Mouse (Mus musculus) limb, embryonic 13.5 days (tissue): Measurements from ENCODE around the gene Card6. TPM values are rescaled to one million over a fixed set of nuclear protein-coding genes. Genes with fewer than 3 reads are reported as not detected.

Experiments used
- ATAC-seq: fragments of 200-750 bp; cut with Nextera tagmentation; 2 replicates; pipeline ENCODE4 v1.8.0; 2017; ENCODE audit warnings: low read depth, moderate number of reproducible peaks, moderate TSS enrichment; ENCODE audit not compliant: low FRiP score
- H3K27ac ChIP-seq: fragments of 300-500 bp; sonication (generic); 2 replicates; pipeline ENCODE4 v1.5.1; 2015; ENCODE audit warnings: inconsistent platforms, mild to moderate bottlenecking, moderate library complexity
- H3K27me3 ChIP-seq: fragments of 300-500 bp; sonication (generic); 2 replicates; pipeline ENCODE4 v1.6.1; 2015; ENCODE audit warnings: mild to moderate bottlenecking, inconsistent platforms
- H3K36me3 ChIP-seq: fragments of 300-500 bp; sonication (generic); 2 replicates; pipeline ENCODE4 v1.6.1; 2015; ENCODE audit warnings: inconsistent platforms, mild to moderate bottlenecking, moderate library complexity
- H3K4me1 ChIP-seq: fragments of 300-500 bp; sonication (generic); 2 replicates; pipeline ENCODE4 v1.6.1; 2015; ENCODE audit warnings: inconsistent platforms
- H3K4me2 ChIP-seq: fragments of 300-500 bp; sonication (generic); replicated peaks from 2 replicates; pipeline ENCODE4 v1.6.1; 2015; ENCODE audit warnings: inconsistent platforms, mild to moderate bottlenecking, moderate library complexity
- H3K4me3 ChIP-seq: fragments of 300-500 bp; sonication (generic); 2 replicates; pipeline ENCODE4 v1.5.1; 2015; ENCODE audit warnings: moderate library complexity, mild to moderate bottlenecking, inconsistent platforms
- H3K9ac ChIP-seq: fragments of 300-500 bp; sonication (generic); 2 replicates; pipeline ENCODE4 v1.6.1; 2015; ENCODE audit warnings: mild to moderate bottlenecking, inconsistent platforms
- H3K9me3 ChIP-seq: fragments of 300-500 bp; sonication (generic); 2 replicates; pipeline ENCODE4 v1.6.1; 2016; ENCODE audit warnings: inconsistent platforms
- WGBS: fragments of 180-500 bp; shearing (Covaris S2); methylation state at CpG from one replicate; pipeline ENCODE4 v1.1.7; 2015; 5-methylcytosine and 5-hydroxymethylcytosine counted together
- polyA plus RNA-seq: library from polyadenylated mRNA; unstranded; fragments of >200 nt; fragmentation: Nextera tagmentation; extraction: Ambion mirVana; gene quantifications from 2 replicates; pipeline ENCODE4 v1.2.1, GENCODE M21; 2015

The Card6 gene
- polyA plus RNA-seq, 1 experiment from 2014 or later: 0.64 TPM

DNA sequence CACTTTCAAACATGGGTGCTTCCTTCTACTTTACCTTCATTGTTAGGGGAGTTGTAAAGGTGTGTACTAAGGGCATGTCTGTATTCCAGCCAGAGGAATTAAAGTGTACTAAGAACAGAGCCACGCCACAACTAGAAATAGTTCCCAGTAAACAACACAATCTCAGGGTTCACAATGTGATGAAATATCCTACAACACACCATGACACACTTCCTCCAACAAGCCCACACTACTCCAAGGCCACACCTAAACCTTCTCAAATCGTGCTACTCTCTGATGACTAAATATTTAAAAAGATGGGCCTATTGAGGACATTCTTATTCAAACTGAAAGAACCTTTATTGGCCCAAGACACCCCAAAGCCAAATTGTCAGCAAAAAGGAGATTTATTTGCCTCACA is 19.1 kb upstream of the Card6 start:
- Histone ChIP-seq H3K36me3 (peaks cover 18% of the 10 kb centered on the region), H3K4me2 (no peak overlapping the region), H3K9me3 (no peaks in the 10 kb centered on the region), H3K27ac (no peak overlapping the region), H3K4me3 (no peak overlapping the region), H3K4me1 (no peaks in the 10 kb centered on the region), H3K9ac (no peak overlapping the region), H3K27me3 (no peaks in the 10 kb centered on the region)
- WGBS: 86% methylated on average over 2 of the region's 2 CpGs
- ATAC-seq: no peak

DNA sequence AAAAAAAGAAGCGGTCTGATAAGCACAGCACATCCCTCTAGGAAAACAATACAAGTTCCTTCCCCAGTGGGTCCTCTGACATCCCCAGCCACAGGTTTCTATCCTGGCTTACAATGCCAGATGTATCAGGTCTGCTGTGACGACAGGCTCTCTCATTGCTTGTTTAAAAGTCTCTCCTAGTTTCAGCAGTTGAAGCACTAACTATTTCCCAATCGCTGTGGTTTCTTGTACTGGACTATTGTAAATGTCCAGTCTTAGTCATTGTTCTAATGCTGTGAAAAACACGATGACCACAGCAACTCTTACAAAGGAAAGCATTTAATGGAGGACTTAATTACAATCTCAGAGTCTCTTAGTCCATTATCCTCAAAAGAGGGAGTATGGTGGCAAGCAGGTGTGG is 18.1 kb upstream of the Card6 start:
- no peaks in the 10 kb centered on the region for H3K4me1 ChIP-seq
- H3K4me3 ChIP-seq: no peak overlapping the region
- no peak overlapping the region for H3K9ac ChIP-seq
- WGBS: 81% methylated on average over 4 of the region's 4 CpGs
- H3K36me3 ChIP-seq: peaks cover 28% of the 10 kb centered on the region
- no peaks in the 10 kb centered on the region for H3K27me3 ChIP-seq
- H3K27ac ChIP-seq: no peak overlapping the region
- no peak overlapping the region for H3K4me2 ChIP-seq
- H3K9me3 ChIP-seq: no peaks in the 10 kb centered on the region
- no peak for ATAC-seq

DNA sequence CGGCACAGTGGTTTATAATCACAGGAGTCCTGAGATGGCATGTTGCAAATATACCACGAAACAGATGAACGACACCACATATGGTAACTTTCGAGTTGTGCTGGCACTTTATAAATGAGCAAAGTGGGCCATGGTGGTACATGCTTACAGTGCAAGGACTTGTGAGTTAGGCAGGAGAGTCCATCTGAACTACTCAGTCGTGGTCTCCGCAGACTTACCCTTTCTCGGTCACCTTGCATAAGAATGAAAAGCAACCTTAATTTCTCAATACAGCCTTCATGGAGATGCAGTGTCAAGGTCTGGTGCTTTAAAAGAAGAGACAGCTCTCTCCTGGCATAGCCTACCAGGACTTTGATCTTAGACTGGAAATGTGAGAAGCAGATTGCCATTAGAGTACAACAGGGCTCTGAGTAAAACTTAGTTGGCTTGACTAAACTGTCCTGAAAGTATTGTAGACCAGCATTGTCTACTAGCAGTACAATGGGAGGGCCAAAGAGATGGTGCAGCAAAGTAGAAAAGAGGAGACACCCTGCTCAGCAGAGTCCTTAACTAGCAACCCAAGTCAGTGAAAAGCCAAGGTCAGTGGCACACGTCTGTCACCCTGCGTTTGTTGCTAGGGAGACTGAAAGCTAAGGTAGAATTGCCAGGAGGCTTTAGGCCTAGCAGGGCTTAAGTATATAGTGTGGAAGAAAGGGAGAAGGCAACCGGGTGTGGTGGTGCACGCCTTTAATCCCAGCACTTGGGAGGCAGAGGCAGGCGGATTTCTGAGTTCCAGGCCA is 13.4 kb upstream of the Card6 start:
- no peak for ATAC-seq
- H3K36me3 ChIP-seq: peaks cover 69% of the 10 kb centered on the region
- no peak overlapping the region for H3K4me3 ChIP-seq
- no peaks in the 10 kb centered on the region for H3K27me3 ChIP-seq
- peaks cover 12% of the 10 kb centered on the region for H3K4me1 ChIP-seq
- no peak overlapping the region for H3K9ac ChIP-seq
- WGBS: 85% methylated on average over 12 of the region's 12 CpGs
- H3K4me2 ChIP-seq: no peak overlapping the region
- no peaks in the 10 kb centered on the region for H3K9me3 ChIP-seq
- no peak overlapping the region for H3K27ac ChIP-seq

DNA sequence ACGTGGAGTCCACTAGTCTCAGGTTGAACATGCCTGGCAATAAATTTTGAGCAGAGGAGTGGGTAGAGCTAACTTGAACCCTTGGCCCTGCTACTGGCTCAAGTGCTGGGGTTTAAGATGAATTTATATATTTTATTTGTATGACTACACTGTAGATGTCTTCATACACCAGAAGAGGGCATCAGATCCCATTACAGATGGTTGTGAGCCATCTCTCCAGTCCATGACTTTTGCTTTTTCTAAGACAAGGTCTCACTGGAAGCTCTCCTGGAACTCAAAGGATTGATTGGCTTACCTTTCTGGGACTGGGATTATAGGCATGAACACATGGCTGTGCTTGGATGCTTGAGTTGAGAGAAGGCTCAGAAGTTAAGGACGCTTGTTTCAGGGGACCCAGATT is 11.4 kb upstream of the Card6 start:
- no peaks in the 10 kb centered on the region for H3K9me3 ChIP-seq
- no peak overlapping the region for H3K4me2 ChIP-seq
- H3K27ac ChIP-seq: no peak overlapping the region
- peaks cover 66% of the 10 kb centered on the region for H3K36me3 ChIP-seq
- ATAC-seq: no peak
- 90% methylated on average over 2 of the region's 2 CpGs for WGBS
- no peak overlapping the region for H3K9ac ChIP-seq
- H3K4me1 ChIP-seq: peaks cover 20% of the 10 kb centered on the region
- no peak overlapping the region for H3K4me3 ChIP-seq
- H3K27me3 ChIP-seq: no peaks in the 10 kb centered on the region

DNA sequence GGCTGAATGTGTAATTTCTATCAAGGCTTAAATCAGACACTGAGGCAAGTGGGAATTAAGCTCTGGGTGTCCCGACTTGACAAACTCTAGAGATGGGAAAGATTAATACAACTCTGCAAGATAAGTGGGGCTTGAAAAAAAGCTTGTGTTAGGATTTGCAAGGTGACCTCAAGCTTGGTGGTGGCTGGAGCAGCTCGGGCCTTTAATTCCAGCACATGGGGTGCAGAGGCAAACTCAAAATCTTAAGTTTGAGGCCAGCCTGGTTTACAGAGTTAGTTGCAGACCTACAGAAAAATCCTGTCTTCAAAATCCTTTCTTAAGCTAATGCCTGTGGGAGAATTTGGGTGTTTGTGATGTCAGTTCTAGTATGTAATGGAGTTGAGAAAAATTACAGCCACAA is 10.9 kb upstream of the Card6 start:
- no peak overlapping the region for H3K4me3 ChIP-seq

DNA sequence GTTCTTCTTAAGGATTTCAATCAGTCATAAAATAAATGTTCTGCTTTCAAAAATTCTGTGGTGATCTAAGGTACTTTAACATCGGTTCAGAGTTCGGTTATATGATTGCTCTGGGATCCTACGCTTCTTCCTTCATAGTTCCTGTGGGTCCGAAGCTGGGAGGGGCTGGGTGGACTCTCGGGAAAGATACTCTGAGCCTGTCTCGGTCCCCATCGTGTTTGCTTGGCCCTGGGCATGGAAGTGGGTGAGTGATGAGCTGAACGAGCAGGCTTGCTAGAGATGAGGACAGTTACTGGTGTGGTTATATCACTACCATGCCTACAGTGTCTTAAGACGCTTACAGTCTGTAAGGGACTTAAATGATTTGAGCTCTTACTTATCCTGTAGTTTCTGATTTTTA is 10.3 kb upstream of the Card6 start:
- H3K4me2 ChIP-seq: peak overlapping the region; percentile 5; the same call in 1 of the 2 replicates
- H3K27me3 ChIP-seq: no peaks in the 10 kb centered on the region
- H3K36me3 ChIP-seq: peaks cover 59% of the 10 kb centered on the region

More for the DNA sequence above, 10.9 kb upstream of the Card6 start:
- no peak overlapping the region for H3K9ac ChIP-seq
- H3K27ac ChIP-seq: no peak overlapping the region
- no peaks in the 10 kb centered on the region for H3K9me3 ChIP-seq
- H3K36me3 ChIP-seq: peaks cover 61% of the 10 kb centered on the region
- no peaks in the 10 kb centered on the region for H3K27me3 ChIP-seq
- no peak for ATAC-seq
- 90% methylated on average over 2 of the region's 2 CpGs for WGBS
- peaks cover 21% of the 10 kb centered on the region for H3K4me1 ChIP-seq
- no peak overlapping the region for H3K4me2 ChIP-seq

DNA sequence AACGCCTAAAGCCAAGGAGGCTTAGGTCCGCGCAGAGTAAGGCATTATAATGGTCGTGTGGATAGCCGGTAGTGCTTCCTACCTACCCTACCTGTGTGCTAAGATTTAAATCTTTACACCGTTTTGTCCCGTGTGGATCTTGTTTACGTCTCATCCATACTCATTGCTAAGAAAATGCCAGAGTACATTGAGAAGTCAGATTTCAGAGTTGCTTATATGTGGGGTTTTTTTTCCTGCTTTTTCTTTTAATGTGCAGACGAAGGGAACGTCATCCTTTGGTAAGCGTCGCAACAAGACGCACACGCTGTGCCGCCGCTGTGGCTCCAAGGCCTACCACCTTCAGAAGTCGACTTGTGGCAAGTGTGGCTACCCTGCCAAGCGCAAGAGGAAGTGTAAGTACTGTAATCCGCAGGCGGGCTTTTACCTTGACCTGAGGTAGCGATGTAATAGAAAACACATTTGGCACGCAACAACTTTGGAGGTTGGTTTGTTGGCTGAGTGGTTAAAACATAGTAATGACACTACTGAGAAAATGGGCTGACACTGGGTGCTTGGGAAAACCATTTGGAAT is 8.8 kb upstream of the Card6 start:
- Histone ChIP-seq H3K4me2 (peak overlapping the region; percentile 86), H3K27me3 (no peaks in the 10 kb centered on the region), H3K36me3 (peaks cover 48% of the 10 kb centered on the region), H3K27ac (peak overlapping the region; percentile 82), H3K4me1 (peaks cover 21% of the 10 kb centered on the region), H3K4me3 (peak overlapping the region; percentile 82), H3K9ac (peak overlapping the region; percentile 92), H3K9me3 (no peaks in the 10 kb centered on the region)
- no peak for ATAC-seq
- WGBS: 1% methylated on average over 22 of the region's 22 CpGs

More for the DNA sequence above, 10.3 kb upstream of the Card6 start:
- H3K9ac ChIP-seq: no peak overlapping the region
- no peak for ATAC-seq
- 89% methylated on average over 9 of the region's 9 CpGs for WGBS
- H3K27ac ChIP-seq: no peak overlapping the region
- H3K9me3 ChIP-seq: no peaks in the 10 kb centered on the region
- peaks cover 21% of the 10 kb centered on the region for H3K4me1 ChIP-seq
- no peak overlapping the region for H3K4me3 ChIP-seq

DNA sequence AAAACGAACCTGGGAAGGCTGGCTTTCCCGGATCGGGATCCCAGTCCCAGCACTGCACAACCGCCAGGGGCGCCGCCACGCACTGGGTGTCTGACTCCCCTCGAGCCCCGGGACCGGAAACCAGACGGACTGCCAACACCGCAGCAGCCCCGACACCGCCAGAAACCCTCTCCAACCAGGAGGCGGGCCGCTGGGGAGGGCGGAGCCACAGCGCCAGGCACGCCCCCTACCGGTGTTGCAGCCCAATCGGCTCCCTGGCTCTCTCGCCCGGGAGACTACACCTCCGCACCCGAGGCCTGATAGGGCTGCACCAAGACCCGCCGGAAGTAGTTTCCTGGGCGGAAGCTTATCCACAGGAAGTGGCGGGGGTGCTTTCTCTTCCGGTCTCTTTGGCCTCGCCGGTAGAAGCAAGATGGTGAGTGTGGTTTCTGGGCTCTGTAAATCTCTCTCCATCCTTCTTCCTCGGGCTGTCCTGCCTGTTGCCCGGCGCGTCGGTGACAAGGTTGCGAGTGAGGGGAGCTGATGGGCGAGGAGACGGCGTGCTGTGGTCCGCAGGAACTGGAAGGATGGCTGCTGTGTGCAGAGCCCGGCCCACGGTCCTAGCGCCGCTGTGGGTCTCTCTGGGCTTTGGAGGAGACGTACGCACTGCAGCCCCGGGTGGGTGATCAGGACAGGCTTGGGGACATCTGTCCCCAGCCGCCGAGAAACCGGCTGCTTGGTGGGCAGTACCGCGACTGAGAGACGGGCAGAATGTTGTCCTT is 8.1 kb upstream of the Card6 start, which contains the start of gene Rpl37:
TSS of gene Rpl37 (plus strand) at position 376 of the 761 bp plus-strand sequence.
- peak; percentile 98 for ATAC-seq
- Histone ChIP-seq H3K9ac (peak within 1 kb of the TSS; percentile 92), H3K36me3 (peaks cover 41% of the 10 kb centered on the region), H3K4me1 (peaks cover 21% of the 10 kb centered on the region), H3K27ac (peak within 1 kb of the TSS; percentile 95), H3K4me2 (peak within 1 kb of the TSS; percentile 86), H3K27me3 (no peaks in the 10 kb centered on the region), H3K9me3 (no peaks in the 10 kb centered on the region), H3K4me3 (peak within 1 kb of the TSS; percentile 82)
- WGBS: under 1% methylated on average over 55 of the region's 55 CpGs

DNA sequence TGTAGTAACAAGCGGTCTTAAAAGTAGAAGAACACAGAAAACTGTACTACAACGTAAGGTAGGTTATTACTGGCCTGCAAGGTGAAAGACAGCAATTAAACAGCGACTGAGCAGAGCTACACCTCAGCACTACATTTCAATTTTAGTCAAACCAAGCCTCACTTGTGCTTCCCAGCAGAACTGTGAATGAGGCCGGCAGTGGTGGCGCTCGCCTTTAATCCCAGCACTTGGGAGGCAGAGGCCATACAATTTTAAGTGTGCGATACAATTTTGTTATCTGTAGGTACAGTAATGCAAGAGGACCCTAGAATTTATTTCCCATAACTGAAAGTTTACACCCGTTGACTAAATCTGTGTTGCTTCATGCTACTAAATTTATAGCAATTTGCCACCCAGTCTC is 6.8 kb upstream of the Card6 start:
- Histone ChIP-seq H3K27me3 (no peaks in the 10 kb centered on the region), H3K4me3 (peak overlapping the region; percentile 82), H3K36me3 (peaks cover 28% of the 10 kb centered on the region), H3K9ac (peak overlapping the region; percentile 75), H3K4me2 (peak overlapping the region; percentile 86), H3K27ac (peak overlapping the region; percentile 95), H3K9me3 (no peaks in the 10 kb centered on the region), H3K4me1 (peaks cover 21% of the 10 kb centered on the region)
- WGBS: 57% methylated on average over 8 of the region's 8 CpGs
- ATAC-seq: no peak

DNA sequence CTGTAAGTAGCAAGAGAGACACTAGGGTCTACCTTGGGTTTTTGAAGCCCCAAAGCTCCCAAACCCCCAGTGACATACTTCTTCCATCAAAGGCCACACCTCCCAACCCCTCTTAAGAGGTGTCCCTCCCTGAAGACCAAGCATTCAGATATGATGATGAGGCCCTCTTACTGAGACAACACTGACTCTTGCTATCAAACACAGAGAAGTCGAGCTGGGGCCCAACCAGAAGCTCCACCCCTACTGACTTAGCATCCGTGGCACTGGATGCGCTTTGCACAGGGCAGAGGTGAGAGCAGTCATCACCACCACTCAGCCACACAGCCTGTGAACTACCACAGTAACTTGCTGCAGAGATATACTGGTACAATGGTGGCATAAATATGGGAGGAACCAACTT is 4.3 kb upstream of the Card6 start:
- Histone ChIP-seq H3K36me3 (peaks cover 3% of the 10 kb centered on the region), H3K4me1 (peaks cover 12% of the 10 kb centered on the region), H3K9ac (no peak overlapping the region), H3K4me2 (no peak overlapping the region), H3K9me3 (no peaks in the 10 kb centered on the region), H3K27me3 (no peaks in the 10 kb centered on the region), H3K27ac (no peak overlapping the region), H3K4me3 (no peak overlapping the region)
- no peak for ATAC-seq
- 81% methylated on average over 3 of the region's 3 CpGs for WGBS

DNA sequence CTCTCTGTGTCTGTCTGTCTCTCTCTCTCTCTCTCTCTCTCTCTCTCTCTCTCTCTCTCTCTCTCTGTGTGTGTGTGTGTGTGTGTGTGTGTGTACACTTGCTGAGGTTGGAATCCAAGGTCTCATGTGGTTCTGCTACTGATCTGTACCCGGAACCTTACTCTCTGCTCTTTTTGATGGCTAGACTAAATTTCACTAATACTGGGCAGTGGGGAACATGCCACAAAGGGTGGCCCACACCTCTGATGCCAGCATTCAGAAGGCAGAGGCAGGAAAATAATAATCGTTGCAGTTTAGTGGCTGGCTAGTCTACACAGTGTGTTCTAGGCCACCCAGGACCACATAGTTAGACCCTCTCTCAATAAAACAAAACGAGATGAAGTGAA is 309 bp upstream of the Card6 start:
- H3K4me3 ChIP-seq: no peak overlapping the region
- H3K9me3 ChIP-seq: no peaks in the 10 kb centered on the region
- H3K4me1 ChIP-seq: no peaks in the 10 kb centered on the region
- H3K27ac ChIP-seq: no peak overlapping the region
- H3K36me3 ChIP-seq: no peaks in the 10 kb centered on the region
- no peak overlapping the region for H3K9ac ChIP-seq
- ATAC-seq: no peak
- no peaks in the 10 kb centered on the region for H3K27me3 ChIP-seq
- 66% methylated on average over 3 of the region's 3 CpGs for WGBS
- no peak overlapping the region for H3K4me2 ChIP-seq

DNA sequence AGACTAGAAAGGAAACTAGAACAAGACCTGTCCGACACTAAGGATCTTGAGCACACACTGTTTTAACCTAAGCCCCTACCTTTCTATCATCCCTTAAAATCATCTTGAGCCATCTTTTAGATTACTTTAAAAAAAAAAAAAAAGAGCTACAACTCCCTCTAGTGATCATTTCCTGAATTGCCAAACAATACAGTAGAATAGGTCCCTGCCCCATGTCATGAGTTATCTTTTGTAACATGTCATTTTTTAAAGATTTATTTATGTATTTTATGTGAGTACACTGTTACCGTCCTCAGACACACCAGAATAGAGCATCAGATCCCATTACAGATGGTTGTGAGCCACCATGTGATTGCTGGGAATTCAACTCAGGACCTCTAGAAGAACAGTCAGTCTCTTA is 2.0 kb downstream of the Card6 start:
- H3K27ac ChIP-seq: no peak overlapping the region
- no peak overlapping the region for H3K4me2 ChIP-seq
- no peak for ATAC-seq
- no peaks in the 10 kb centered on the region for H3K4me1 ChIP-seq
- H3K4me3 ChIP-seq: no peak overlapping the region
- H3K36me3 ChIP-seq: no peaks in the 10 kb centered on the region
- no peak overlapping the region for H3K9ac ChIP-seq
- H3K9me3 ChIP-seq: no peaks in the 10 kb centered on the region
- no peaks in the 10 kb centered on the region for H3K27me3 ChIP-seq
- 46% methylated on average over 2 of the region's 2 CpGs for WGBS
